Mouse (Mus musculus) MEL (cell line): Measurements from ENCODE around the gene Abl1. TPM values are rescaled to one million over a fixed set of nuclear protein-coding genes. Genes with fewer than 3 reads are reported as not detected.

Experiments used
- DNase-seq: peaks from one replicate; pipeline ENCODE4 v3.0.0; 2011; ENCODE audit warnings: low read depth, low spot score
- H3K27ac ChIP-seq: 2 replicates; pipeline ENCODE4 v1.5.1; 2012; ENCODE audit warnings: low read depth, mild to moderate bottlenecking, control low read depth, low read length, moderate library complexity; ENCODE audit not compliant: control insufficient read depth
- H3K27me3 ChIP-seq, 2 experiments: fragments of 150-350 bp in 1 of 2; sonication (generic) in 1 of 2; 2 replicates each; pipeline ENCODE4 v1.6.1; 2012; ENCODE audit warnings: low read length in 2 of 2, mild to moderate bottlenecking in 2 of 2, improper control_type of control experiment in 1 of 2, moderate library complexity in 1 of 2; ENCODE audit not compliant: insufficient read depth in 2 of 2, control insufficient read depth in 1 of 2
- H3K36me3 ChIP-seq, 2 experiments: 2 replicates each; pipeline ENCODE4 v1.6.1; 2012 to 2014; ENCODE audit warnings: low read length in 2 of 2, improper control_type of control experiment in 1 of 2, inconsistent platforms in 1 of 2, mild to moderate bottlenecking in 1 of 2; ENCODE audit not compliant: insufficient read depth in 2 of 2, control insufficient read depth in 1 of 2
- H3K4me1 ChIP-seq, 2 experiments: fragments of 150-350 bp in 1 of 2; sonication (generic) in 1 of 2; 2 replicates each; pipeline ENCODE4 v1.6.1; 2012; ENCODE audit warnings: low read length in 2 of 2, improper control_type of control experiment in 1 of 2, mild to moderate bottlenecking in 1 of 2; ENCODE audit not compliant: insufficient read depth in 2 of 2, control insufficient read depth in 1 of 2
- H3K4me3 ChIP-seq, 2 experiments: fragments of 150-350 bp in 1 of 2; sonication (generic) in 1 of 2; 2 replicates each; pipeline ENCODE4 v1.5.1; 2012; ENCODE audit warnings: low read depth in 2 of 2, low read length in 2 of 2, mild to moderate bottlenecking in 2 of 2, moderate library complexity in 2 of 2, control low read depth in 1 of 2, improper control_type of control experiment in 1 of 2; ENCODE audit not compliant: control insufficient read depth in 1 of 2, insufficient read depth in 1 of 2
- H3K79me2 ChIP-seq: 2 replicates; pipeline ENCODE4 v1.6.1; 2012; ENCODE audit warnings: mild to moderate bottlenecking, low read length, moderate library complexity; ENCODE audit not compliant: control insufficient read depth, poor library complexity, insufficient read depth
- H3K9ac ChIP-seq: 2 replicates; pipeline ENCODE4 v1.6.1; 2012; ENCODE audit warnings: low read depth, mild to moderate bottlenecking, control low read depth, low read length, moderate library complexity; ENCODE audit not compliant: control insufficient read depth, poor library complexity, severe bottlenecking
- H3K9me3 ChIP-seq: fragments of 150-350 bp; sonication (generic); replicated peaks from 2 replicates; pipeline ENCODE4 v1.6.1; 2012; ENCODE audit warnings: mild to moderate bottlenecking, low read length, improper control_type of control experiment, moderate library complexity; ENCODE audit not compliant: insufficient read depth
- BHLHE40 ChIP-seq: IDR thresholded peaks from 2 replicates; pipeline ENCODE4 v1.6.1; 2012; ENCODE audit warnings: low read depth, mild to moderate bottlenecking, inconsistent platforms, low read length, improper control_type of control experiment, borderline replicate concordance
- EP300 ChIP-seq, 2 experiments: IDR thresholded peaks; 2 replicates each; pipeline ENCODE4 v1.6.1; 2011; ENCODE audit warnings: improper control_type of control experiment in 2 of 2, low read length in 2 of 2, low read depth in 1 of 2, mild to moderate bottlenecking in 1 of 2
- GATA1 ChIP-seq: IDR thresholded peaks from 2 replicates; pipeline ENCODE4 v1.6.1; 2011; ENCODE audit warnings: low read depth, low read length, improper control_type of control experiment
- JUND ChIP-seq: IDR thresholded peaks from 2 replicates; pipeline ENCODE4 v1.6.1; 2011; ENCODE audit warnings: low read depth, mild to moderate bottlenecking, improper control_type of control experiment, low read length
- MAFK ChIP-seq: IDR thresholded peaks from 2 replicates; pipeline ENCODE4 v1.6.1; 2011; ENCODE audit warnings: low read depth, mild to moderate bottlenecking, low read length, improper control_type of control experiment, borderline replicate concordance
- MAZ ChIP-seq: IDR thresholded peaks from 2 replicates; pipeline ENCODE4 v1.6.1; 2012; ENCODE audit warnings: low read depth, mild to moderate bottlenecking, inconsistent platforms, low read length, improper control_type of control experiment
- MEF2A ChIP-seq: IDR thresholded peaks from 2 replicates; pipeline ENCODE4 v1.6.1; 2014; ENCODE audit warnings: low read depth, mild to moderate bottlenecking, inconsistent platforms, low read length, improper control_type of control experiment; ENCODE audit not compliant: poor library complexity, insufficient replicate concordance, severe bottlenecking; ENCODE audit errors: extremely low read depth
- MXI1 ChIP-seq: IDR thresholded peaks from 2 replicates; pipeline ENCODE4 v1.6.1; 2011; ENCODE audit warnings: mild to moderate bottlenecking, low read depth, low read length, improper control_type of control experiment
- NRF1 ChIP-seq: IDR thresholded peaks from 2 replicates; pipeline ENCODE4 v1.6.1; 2014; ENCODE audit warnings: low read depth, mild to moderate bottlenecking, inconsistent platforms, low read length, improper control_type of control experiment, moderate library complexity; ENCODE audit not compliant: poor library complexity, insufficient read depth, severe bottlenecking
- POLR2A ChIP-seq, 2 experiments: IDR thresholded peaks; 2 replicates each; pipeline ENCODE4 v1.6.1; 2011 to 2012; ENCODE audit warnings: low read length in 2 of 2, mild to moderate bottlenecking in 2 of 2, control low read depth in 1 of 2, improper control_type of control experiment in 1 of 2, low read depth in 1 of 2, moderate library complexity in 1 of 2; ENCODE audit not compliant: control insufficient read depth in 1 of 2, insufficient read depth in 1 of 2, poor library complexity in 1 of 2
- RCOR1 ChIP-seq: IDR thresholded peaks from 2 replicates; pipeline ENCODE4 v1.6.1; 2012; ENCODE audit warnings: low read depth, mild to moderate bottlenecking, inconsistent platforms, low read length, improper control_type of control experiment
- SMC3 ChIP-seq: IDR thresholded peaks from 2 replicates; pipeline ENCODE4 v1.6.1; 2011; ENCODE audit warnings: low read depth, low read length, improper control_type of control experiment
- TAL1 ChIP-seq: IDR thresholded peaks from 2 replicates; pipeline ENCODE4 v1.6.1; 2012; ENCODE audit warnings: mild to moderate bottlenecking, inconsistent platforms, low read length, moderate library complexity, mixed read lengths
- TCF12 ChIP-seq: IDR thresholded peaks from 2 replicates; pipeline ENCODE4 v1.6.1; 2014; ENCODE audit warnings: low read depth, mild to moderate bottlenecking, inconsistent platforms, low read length, improper control_type of control experiment, moderate library complexity
- UBTF ChIP-seq: IDR thresholded peaks from 2 replicates; pipeline ENCODE4 v1.6.1; 2012; ENCODE audit warnings: low read depth, mild to moderate bottlenecking, inconsistent platforms, low read length, improper control_type of control experiment, moderate library complexity, borderline replicate concordance; ENCODE audit not compliant: insufficient read depth
- USF1 ChIP-seq: IDR thresholded peaks from 2 replicates; pipeline ENCODE4 v1.6.1; 2014; ENCODE audit warnings: low read depth, mild to moderate bottlenecking, inconsistent platforms, low read length, improper control_type of control experiment, moderate library complexity
- ZMIZ1 ChIP-seq: IDR thresholded peaks from 2 replicates; pipeline ENCODE4 v1.6.1; 2012; ENCODE audit warnings: low read depth, mild to moderate bottlenecking, inconsistent platforms, low read length, improper control_type of control experiment, moderate library complexity
- ZNF384 ChIP-seq: IDR thresholded peaks from 2 replicates; pipeline ENCODE4 v1.6.1; 2012; ENCODE audit warnings: low read depth, mild to moderate bottlenecking, inconsistent platforms, low read length, improper control_type of control experiment
- polyA plus RNA-seq, 2 experiments: library from polyadenylated mRNA; stranded (reverse) in 1 of 2; unstranded in 1 of 2; fragments of >175 nt in 1 of 2; fragments of >200 nt in 1 of 2; gene quantifications; 2 replicates each; pipeline versions ENCODE4 v1.2.1 to v1.2.4; 2012; ENCODE audit warnings: low replicate concordance in 2 of 2, low read depth in 1 of 2; ENCODE audit not compliant: insufficient read length in 2 of 2, insufficient read depth in 1 of 2, missing spikeins in 1 of 2
- total RNA-seq: library from RNA; depleted of rRNA; stranded (reverse); fragments of 300-350 nt; gene quantifications from 2 replicates; pipeline ENCODE4 v1.2.3, GENCODE M21; 2012

Abl1 gene
- total and polyA plus RNA-seq, 3 experiments = 21.3 to 47.1 TPM; not detected in 1

GRCm38 (mm10) chr2:31706531-31706930 lies 18.4 kb downstream of the Abl1 start:
- H3K27me3 ChIP-seq = no peaks in the 10 kb centered on the region
- no peak overlapping the region for H3K4me3 ChIP-seq
- no peaks in the 10 kb centered on the region; a peak in 1 of 4 replicates for H3K36me3 ChIP-seq
- no peak overlapping the region for H3K9ac ChIP-seq
- H3K4me1 ChIP-seq = peaks cover 4 to 7% of the 10 kb centered on the region in 2 experiments; a peak in 1 of 4 replicates
- TF ChIP-seq ZNF384 (0 out of 2 replicates have a peak, but pooled peaks have one; percentile 20), TAL1 (peak; percentile 36; the same call in 1 of the 2 replicates), RCOR1 (no peak), EP300 (IDR thresholded peaks at IDR 0.05; ENCODE audit: low read depth in 1 of 2, low read length in 2 of 2) (peak in 1 of 2 experiments; percentile 42; a peak in 2 of 4 replicates), USF1 (no peak), TCF12 (peak; percentile 63), MEF2A (no peak), GATA1 (0 out of 2 replicates have a peak, but pooled peaks have one; percentile 52)
- TF ChIP-seq, all 39 proteins: peak for 5
- DNase-seq = peak; percentile 19
- Histone ChIP-seq H3K79me2 (no peaks in the 10 kb centered on the region), H3K9me3 (no peaks in the 10 kb centered on the region), H3K27ac (no peak overlapping the region)

- Histone ChIP-seq H3K27me3 (no peaks in the 10 kb centered on the region), H3K27ac (no peak overlapping the region), H3K4me1 (no peaks in the 10 kb centered on the region), H3K36me3 (no peaks in the 10 kb centered on the region; a peak in 1 of 4 replicates), H3K9me3 (no peaks in the 10 kb centered on the region), H3K9ac (no peak overlapping the region), H3K79me2 (no peaks in the 10 kb centered on the region), H3K4me3 (no peak overlapping the region)
- TF ChIP-seq JUND (no peak), MAFK (no peak), MAZ (no peak), MXI1 (no peak), ZMIZ1 (no peak), UBTF (no peak), SMC3 (no peak), NRF1 (no peak), TCF12 (no peak), BHLHE40 (no peak), POLR2A (IDR thresholded peaks at IDR 0.05; ENCODE audit: control insufficient read depth in 1 of 2, insufficient read depth in 1 of 2, low read depth in 1 of 2, low read length in 2 of 2, poor library complexity in 1 of 2) (no peak), GATA1 (no peak)
- DNase-seq = no peak
Observed at GRCm38 (mm10) chr2:31712716-31713115, 24.5 kb downstream of the Abl1 start.
